Mouse (Mus musculus) gastrocnemius, postnatal 14 days (tissue): ENCODE results near the gene Tex19.2. TPM values are rescaled to one million over a fixed set of nuclear protein-coding genes. Genes with fewer than 3 reads are reported as not detected.
A peak's percentile ranks its signal among the peaks of the same experiment; 100 is the strongest.

ENCODE experiments used
- DNase-seq: peaks from one replicate; pipeline ENCODE4 v3.0.0; 2021; ENCODE audit warnings: mixed read lengths
- intact Hi-C: fragments of 180-260 bp; cut with DNase I; formaldehyde crosslinking; loops from one replicate; pipeline ENCODE4 v1.15.1; 2025; ENCODE audit warnings: low total_unique reads
- long read RNA-seq, 2 experiments: library from polyadenylated mRNA; stranded (forward); transcript quantifications; one replicate each; pipeline ENCODE4 v2.0.0; 2021
- total RNA-seq, 2 experiments: library from RNA; stranded (reverse); gene quantifications; 2 replicates each; pipeline ENCODE4 v1.2.3; 2021

Gene Tex19.2
- not detected for total RNA-seq
- long read RNA-seq, experiment 1: 0 reads
- long read RNA-seq, experiment 2: 0 reads

- no peak for DNase-seq
- intact Hi-C loops: no loop called here
Observed at GRCm38 (mm10) chr11:121118577-121118976, at the start of gene Tex19.2. TSS of gene Tex19.2 (minus strand) at chr11:121118677.

GRCm38 (mm10) chr11:121163751-121164150, 45.3 kb upstream of the Tex19.2 start:
- intact Hi-C loops: no loop called here
- no peak for DNase-seq

GRCm38 (mm10) chr11:121160636-121161346, 42.3 kb upstream of the Tex19.2 start:
- DNase-seq: peak; percentile 61
- intact Hi-C loops: no loop called here

GRCm38 (mm10) chr11:121159971-121160370, 41.5 kb upstream of the Tex19.2 start, which contains the start of gene Uts2r:
TSS of gene Uts2r (plus strand) at chr11:121160271.
- DNase-seq: no peak
- intact Hi-C loops: no loop called here

- peak; percentile 78 for DNase-seq
- intact Hi-C loops: no loop called here
Observed at GRCm38 (mm10) chr11:121156411-121156891, 38.0 kb upstream of the Tex19.2 start.

GRCm38 (mm10) chr11:121154203-121154602, 35.7 kb upstream of the Tex19.2 start:
- intact Hi-C loops: no loop called here
- DNase-seq: no peak

- no peak for DNase-seq
- intact Hi-C loops: no loop called here
Observed at GRCm38 (mm10) chr11:121148193-121148592, 29.7 kb upstream of the Tex19.2 start.

- intact Hi-C loops: no loop called here
Observed at GRCm38 (mm10) chr11:121145865-121146264, 27.4 kb upstream of the Tex19.2 start, which contains the start of gene Tex19.1. TSS of gene Tex19.1 (plus strand) at chr11:121146143.

GRCm38 (mm10) chr11:121143325-121144015, 25.0 kb upstream of the Tex19.2 start:
- intact Hi-C loops: no loop called here
- no peak for DNase-seq

More at GRCm38 (mm10) chr11:121145865-121146264, 27.4 kb upstream of the Tex19.2 start, which contains the start of gene Tex19.1:
- DNase-seq: no peak

- DNase-seq: no peak
- intact Hi-C loops: no loop called here
Observed at GRCm38 (mm10) chr11:121138732-121139131, 20.3 kb upstream of the Tex19.2 start.

- intact Hi-C loops: no loop called here
- DNase-seq: no peak
Observed at GRCm38 (mm10) chr11:121137682-121138081, 19.2 kb upstream of the Tex19.2 start.

GRCm38 (mm10) chr11:121134600-121134999, 16.1 kb upstream of the Tex19.2 start:
- intact Hi-C loops: no loop called here
- DNase-seq: no peak

- intact Hi-C loops: no loop called here
- DNase-seq: no peak
Observed at GRCm38 (mm10) chr11:121129616-121130015, 11.1 kb upstream of the Tex19.2 start.

GRCm38 (mm10) chr11:121127441-121127840, 9.0 kb upstream of the Tex19.2 start:
- no peak for DNase-seq
- intact Hi-C loops: no loop called here

- intact Hi-C loops: no loop called here
- DNase-seq: no peak
Observed at GRCm38 (mm10) chr11:121126395-121126794, 7.9 kb upstream of the Tex19.2 start.

- intact Hi-C loops: no loop called here
- DNase-seq: no peak
Observed at GRCm38 (mm10) chr11:121125522-121126172, 7.2 kb upstream of the Tex19.2 start.

GRCm38 (mm10) chr11:121123438-121123837, 5.0 kb upstream of the Tex19.2 start:
- DNase-seq: no peak
- intact Hi-C loops: no loop called here

GRCm38 (mm10) chr11:121122024-121122670, 3.7 kb upstream of the Tex19.2 start:
- DNase-seq: no peak
- intact Hi-C loops: no loop called here

- no peak for DNase-seq
- intact Hi-C loops: no loop called here
Observed at GRCm38 (mm10) chr11:121121151-121121550, 2.7 kb upstream of the Tex19.2 start.

- intact Hi-C loops: no loop called here
Observed at GRCm38 (mm10) chr11:121118106-121118505, 371 bp downstream of the Tex19.2 start.

More at GRCm38 (mm10) chr11:121118106-121118505, 371 bp downstream of the Tex19.2 start:
- no peak for DNase-seq
